Mouse (Mus musculus) kidney, postnatal 36 days (tissue): ENCODE measurements at regions not wholly inside any gene's neighbourhood (a gene's known extent, or its start where the extent isn't known, plus 50 kb on each side); places are given as distances from the start of the nearest gene placed in this dataset.

Experiments used
- DNase-seq, 2 experiments: peaks; one replicate each; pipeline ENCODE4 v3.0.0; 2021 to 2022; ENCODE audit warnings: mixed read lengths in 2 of 2

DNA sequence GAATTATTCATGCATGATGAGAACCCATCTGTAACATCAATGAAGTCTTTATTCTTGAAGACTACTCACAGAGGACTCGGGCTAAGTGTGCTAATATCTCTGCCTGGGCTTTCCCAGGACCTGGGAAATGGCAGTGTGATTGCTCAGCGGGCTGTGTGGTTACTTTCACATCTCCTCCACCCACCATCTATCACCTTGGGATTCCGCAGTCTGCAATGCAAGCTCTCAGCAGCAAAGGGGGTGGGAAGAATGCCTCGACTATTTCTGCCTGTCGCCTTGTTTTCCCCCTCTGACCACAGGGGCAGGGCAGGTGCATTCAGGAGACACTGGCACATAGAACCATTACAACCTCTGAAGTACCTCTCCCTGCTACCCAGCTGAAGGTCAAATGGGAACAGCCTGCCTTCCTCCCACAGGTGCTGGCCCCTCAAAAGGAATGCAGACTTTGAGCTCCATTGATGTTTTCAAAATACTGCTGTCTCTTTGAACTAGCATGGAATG lies 319.9 kb downstream of the Sox4 start:
- peak; percentile 14 to 31 for DNase-seq

DNA sequence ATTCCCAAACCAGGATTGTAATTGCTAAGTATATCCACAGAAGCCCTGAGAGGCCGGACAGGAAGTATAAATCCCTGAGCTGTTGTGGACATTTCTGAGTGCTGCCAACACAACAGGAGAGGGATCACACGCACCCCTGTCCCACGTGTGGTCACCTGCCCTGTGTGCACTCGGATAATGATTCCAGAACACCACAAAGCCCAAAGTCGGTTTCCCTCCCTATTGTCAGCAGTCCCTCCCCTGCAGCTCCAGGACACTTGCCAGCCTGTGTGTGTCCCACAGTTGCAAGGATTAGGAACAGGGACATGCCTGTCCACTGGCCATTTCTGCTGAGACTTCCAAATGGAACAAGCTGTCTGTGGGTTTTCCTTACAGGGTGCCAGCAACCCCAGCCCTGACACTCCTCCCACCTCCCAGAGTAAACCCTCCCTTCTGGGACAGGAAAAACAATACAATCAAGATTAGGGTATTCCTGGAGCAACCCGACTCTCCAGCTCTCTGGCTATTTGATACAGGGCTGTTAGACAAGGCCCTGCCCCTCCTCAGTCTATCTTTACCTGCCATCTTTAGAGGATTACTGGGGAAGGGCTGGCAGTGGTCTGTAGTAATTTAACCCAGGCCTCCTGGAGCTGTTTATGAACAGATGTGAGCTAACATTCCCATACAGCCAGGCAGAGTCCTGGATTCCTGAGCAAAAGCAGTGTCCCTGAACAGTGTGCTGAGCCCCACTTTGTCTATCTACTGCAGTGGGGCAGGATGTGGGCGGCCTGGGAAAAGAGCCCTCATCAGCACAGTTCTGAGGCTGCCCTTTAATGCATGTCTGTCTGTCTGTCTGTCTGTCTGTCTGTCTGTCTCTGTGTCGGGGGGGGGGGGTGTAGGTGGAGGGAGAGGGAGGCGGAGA lies 323.8 kb downstream of the Sox4 start:
- peak; percentile 50 to 57 for DNase-seq

DNA sequence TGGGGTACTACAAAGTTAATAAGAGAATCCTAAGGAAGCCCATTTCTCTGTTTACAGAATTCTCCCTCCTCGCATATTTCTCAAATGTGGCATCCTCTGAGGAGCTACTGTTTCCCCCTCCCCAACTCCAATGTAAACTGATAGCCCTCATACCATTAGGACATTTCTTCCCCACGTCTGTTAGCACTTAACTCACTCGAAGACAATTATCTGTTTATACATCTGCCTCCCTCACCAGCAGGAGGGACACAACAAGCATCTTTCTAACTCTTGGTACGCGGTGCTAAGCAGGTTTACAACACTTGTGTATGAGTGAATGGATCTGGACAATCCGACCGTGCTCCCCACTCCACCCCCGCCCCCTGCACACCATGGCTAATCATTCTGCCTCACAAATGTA lies 324.8 kb downstream of the Sox4 start:
- no peak for DNase-seq

DNA sequence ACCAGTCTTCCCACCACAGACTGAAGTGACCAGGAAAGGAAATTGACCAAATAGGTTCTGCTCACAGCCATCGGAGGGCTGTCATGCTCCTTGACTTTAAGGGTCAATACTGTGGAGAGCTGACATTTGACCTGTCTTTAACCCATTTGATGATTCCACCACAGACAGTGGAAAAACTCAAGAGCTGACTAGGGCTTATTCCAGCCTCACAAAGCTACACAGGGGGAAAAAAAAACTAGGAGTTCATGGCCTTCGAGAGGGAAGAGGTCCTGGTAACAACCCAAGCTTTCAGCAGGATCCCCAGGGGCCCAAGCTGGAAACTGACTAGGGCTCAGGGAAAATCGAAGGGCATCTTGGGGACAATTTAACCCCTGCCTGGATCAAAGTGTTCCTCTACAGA lies 334.6 kb downstream of the Sox4 start:
- DNase-seq, result no peak

DNA sequence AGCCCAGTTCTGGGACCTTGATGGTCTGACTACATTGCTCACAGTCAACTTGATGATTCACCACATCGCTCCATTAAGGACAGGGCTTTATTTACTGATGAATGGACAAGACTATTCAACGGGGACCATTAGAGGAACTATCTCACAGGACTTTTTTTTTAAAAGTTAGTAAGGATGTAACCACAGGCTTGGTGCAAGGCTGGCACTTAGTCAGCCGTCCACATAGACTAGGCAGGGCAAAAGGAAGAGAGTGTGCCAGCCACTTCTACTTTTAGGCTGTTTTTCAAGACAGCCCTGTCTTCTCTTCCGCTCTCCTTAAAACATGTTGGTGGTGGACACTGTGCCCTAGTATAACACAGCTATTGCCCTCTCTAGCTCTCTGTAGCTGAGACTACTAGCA lies 336.0 kb downstream of the Sox4 start:
- DNase-seq, result no peak

DNA sequence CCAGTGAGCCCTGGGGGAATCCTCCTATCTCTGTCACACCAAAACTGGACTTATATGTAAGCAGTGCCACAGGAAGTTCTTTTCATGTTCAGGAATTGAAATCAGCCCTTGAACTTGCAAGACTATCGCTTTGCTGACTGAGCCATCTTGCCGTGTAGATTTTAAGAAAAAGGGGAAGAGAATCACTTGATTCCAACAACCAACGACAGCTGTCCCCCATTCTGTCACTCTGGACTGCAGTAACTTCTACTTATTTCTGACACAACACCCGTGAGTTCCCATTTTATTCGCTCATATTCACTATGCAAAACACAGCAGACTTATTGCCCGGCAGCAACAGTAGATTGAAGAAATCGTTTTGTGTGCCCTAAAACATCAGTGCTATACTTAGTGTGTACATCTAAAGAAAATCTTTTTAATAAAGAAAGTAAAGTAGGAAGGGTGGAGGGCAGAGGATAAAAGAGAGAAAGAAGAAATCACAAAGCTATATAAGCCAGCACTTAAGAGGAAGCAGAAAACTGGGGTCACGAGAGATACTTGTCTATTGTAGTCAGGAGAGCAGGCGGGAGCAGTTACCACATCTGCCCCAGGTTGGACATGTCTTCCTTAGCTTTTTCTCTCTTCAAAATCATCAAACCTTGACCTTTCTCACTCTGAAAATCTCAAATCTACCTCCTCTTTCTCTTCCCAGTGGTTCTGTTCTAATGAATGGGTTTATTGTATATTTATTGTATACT lies 336.7 kb downstream of the Sox4 start:
- DNase-seq, result no peak

DNA sequence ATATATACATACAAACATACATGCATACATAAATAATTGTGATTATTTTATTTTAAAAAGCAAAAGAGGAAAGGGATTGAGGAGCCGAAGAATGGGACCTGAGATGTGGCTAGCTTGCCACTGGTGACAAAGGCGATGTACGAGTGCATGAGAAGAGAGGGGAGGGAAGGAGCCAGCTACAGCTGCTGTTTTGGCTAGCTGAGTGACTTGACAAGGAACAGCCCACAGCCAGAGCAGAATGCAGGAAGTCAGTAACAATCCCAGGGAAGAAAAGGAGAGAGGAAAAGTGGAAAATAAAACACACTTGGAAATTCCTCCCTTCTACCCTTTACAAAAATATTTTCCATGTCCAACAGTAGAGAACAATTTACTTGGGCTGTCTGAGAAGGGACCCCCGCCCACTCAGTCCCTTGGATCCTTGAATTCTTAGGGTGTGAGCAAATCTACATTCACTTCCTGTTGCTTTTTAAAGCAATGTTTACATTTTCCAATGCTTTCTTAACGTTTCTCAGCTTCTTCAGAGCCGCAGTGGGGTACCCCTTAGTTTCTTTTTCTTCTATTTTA lies 345.9 kb downstream of the Sox4 start:
- no peak for DNase-seq

DNA sequence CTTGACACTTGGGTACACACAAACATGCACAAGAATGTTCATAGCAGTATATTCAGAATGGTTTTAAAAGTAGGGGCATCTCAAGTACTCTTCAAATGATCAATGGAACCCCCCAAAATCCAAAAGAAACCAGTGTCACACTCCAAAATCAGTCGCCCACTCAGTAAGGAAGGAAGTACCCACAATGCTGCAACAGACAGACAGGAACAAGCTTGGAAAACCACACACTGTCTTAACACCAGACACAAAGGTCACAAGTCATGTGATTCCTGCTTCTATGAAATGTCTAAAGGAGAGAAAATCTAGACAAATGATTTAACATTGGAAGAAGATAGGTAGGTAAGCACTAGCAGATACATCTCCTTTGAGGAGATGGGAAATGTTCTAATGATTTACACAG lies 346.9 kb downstream of the Sox4 start:
- DNase-seq, result no peak

DNA sequence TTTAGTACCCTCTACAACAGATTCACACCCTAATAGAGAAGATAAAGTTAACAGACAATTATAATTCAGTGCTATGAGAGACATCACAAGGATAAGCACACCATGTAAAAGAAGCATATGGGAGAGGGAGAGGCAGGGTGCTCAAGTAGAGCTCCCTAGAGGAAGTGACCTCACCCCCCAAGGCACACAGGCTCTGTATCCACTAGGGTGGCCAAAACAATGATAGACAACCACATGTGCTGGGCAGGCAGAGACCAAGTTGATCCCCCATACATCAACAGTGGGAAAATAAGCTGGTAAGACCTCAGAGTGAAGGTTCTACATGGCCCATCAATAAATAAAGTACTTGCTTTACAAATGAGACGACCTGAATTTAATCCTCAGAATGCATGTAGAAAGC lies 347.7 kb downstream of the Sox4 start:
- DNase-seq, result no peak

DNA sequence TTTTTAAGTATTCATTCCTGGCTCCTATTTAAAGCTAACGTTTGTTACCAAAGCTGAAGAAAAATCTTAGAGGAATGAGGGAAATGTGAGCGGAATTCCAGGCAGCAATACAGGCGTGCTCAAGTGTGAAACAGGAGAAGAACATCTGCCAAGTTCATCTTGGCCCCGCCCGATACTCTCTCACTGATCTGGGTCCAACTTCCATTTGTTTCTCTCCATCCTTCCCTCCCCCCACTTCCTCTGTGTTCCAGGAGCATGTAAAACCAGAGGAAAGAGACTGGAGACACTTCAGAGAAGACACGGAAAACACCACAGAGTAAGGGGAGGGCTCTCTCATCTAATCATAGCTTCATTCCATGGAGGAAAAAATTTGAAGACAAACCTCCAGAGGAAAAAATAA lies 346.7 kb downstream of the Gm11361 start:
- DNase-seq, result peak; percentile 73 to 83

DNA sequence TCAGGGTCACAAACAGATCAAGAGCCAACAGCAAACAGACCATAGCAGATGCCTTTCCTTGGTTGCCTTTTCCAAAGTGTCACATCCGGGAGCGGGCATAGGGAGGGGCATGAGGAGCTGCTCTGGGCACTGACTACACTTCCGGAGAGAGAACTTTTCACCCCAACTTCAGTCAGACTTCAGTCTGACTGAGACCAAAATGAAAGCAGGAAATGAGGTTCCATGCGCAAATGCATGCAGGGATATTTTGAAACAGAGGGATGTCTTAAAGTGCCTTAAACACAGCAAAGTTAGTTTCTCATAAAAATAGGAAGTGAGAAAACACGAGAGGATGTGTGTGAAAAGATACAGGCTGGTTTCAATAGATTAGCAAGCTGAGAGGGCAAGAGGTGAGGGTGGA lies 343.5 kb downstream of the Gm11361 start:
- peak; percentile 42 to 47 for DNase-seq

DNA sequence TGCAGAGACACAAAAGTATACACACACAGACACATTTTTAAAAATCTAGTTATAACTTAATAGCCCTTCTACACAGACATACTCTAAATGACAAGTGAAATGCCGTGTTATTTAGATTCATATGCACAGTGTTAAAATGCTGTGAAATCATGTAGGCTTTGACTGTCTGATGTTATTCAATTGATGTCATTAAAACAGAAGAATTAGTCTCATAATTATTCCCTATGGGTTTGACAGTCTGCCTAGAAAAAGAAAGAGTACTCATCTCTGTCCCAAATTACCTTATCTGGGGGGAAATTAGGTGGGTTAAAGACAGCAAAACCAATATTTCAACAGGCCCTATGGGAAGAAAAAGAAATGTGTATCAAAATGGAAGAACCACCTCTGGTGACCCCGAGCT lies 339.0 kb downstream of the Gm11361 start:
- no peak for DNase-seq

DNA sequence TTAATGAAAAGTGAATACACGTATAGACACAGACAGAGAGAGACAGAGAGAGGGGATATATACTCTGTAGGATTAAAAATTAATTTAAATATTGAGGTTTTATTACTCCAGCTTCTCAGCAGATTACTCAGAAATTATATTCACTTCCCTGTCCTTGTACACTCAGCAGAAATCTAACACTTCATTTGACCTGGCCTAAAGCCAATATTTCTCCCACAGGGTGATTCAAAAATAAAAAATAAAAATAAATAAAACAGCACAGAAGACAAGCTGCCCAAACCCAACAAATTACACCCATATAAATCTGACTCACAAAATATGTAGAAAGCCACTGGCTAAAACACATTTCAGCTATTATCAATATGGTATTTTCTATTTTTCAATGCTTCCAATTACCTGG lies 334.8 kb downstream of the Gm11361 start:
- no peak for DNase-seq

DNA sequence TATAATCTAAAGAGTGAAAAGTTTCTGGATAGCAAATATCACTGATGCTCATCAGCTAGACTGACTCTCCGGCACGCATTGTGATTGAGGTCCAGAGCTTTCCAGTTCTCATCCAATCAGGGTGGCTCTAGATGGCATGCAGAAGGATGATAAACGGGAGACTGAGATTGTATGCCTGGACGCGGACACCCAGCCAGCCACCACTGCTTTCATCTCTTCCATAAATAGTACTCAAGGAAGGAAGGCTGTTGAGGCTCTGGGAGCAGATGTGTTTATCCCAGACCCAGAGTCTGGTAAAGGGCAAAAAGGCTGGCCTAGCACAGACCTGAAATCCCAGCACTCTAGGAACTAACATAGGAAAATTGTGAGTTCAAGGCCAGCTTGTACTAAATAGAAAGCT lies 330.6 kb downstream of the Gm11361 start:
- no peak for DNase-seq

DNA sequence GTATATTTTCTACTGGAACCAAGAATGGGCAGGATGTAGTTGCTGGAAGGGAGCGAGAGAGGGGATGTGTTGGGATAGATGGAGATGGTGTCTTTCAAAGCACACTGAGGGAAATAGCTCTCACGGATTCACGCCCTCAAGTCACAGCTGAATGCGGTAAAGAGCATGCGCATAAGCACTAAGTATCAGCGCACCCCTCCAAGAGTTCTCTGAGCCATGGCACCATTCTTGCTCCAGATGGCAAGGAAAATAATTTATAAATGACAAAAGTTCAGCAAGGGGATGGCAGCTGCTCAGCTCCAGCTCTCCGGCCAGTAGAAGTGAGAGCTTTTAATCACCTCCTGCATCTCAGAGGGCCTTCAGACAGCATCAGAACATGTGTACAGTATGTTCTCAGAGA lies 329.4 kb downstream of the Gm11361 start:
- DNase-seq, result no peak

DNA sequence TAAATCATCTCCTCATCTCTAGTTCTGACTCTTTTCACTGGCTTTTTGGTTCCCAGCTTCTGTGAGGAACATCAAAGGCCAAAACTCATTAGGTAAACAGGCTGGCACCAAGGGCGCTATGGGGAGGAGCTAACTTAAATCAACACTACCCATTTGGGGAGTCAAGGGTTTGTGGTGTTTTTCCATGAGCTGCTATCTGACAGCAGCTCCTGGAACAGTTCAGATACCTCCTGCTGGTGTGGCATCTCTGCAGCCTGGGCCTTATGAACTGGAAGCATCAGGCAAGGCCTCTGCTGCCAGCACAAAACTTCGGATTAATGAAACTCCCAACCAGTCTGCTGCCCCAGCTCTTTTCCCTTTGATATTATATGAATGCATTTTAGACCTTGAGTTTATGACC lies 328.8 kb downstream of the Gm11361 start:
- DNase-seq, result no peak

DNA sequence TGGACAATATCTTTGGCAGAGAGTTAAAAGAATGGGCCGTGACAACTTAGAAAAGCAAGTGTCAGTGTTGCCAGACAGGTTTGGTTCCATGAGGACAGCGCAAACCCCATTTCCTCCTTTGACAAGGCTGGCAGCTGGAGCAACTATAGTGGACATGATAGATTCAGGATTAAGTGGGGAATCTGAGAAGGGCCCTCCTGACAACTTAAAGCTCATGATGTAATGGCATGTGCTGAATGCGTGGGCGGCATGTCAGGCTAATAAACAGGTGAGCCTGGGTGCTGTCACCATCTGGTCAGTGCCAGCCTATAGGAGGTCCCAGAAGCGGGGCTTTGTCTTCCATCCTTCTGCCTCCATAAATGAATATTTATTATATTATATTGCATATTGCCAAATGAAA lies 326.3 kb downstream of the Gm11361 start:
- DNase-seq, result no peak

DNA sequence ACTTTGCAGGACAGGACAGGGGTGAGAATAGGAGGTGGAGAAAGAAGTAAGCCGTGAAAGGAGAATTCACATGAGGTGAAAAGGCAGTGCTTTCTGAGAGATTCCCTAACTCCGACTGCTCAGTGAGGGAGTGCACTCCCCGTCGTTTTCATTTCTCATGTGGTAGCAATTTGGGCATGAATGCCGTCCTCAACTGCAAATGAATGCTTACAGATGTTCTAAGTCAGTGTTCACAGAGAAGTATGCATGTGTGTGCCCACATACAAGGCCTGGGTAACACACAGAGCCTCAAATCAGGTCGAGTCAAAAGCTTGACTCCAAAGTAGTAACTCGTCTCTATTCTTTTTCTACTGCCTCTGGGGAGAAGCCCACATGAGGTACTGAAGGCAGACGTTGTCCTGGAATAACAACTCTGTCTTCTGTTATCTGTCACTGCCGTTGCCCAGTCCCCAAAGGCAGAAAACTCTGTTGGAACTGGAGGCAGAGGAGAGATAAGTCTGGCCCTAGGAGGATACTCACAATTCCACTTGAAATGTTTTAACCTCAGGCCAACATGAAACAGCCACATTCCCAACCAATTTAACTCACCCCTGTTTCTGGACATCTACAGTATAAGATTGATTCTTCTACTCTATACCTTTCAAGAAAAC lies 318.0 kb downstream of the Gm11361 start:
- DNase-seq, result no peak

DNA sequence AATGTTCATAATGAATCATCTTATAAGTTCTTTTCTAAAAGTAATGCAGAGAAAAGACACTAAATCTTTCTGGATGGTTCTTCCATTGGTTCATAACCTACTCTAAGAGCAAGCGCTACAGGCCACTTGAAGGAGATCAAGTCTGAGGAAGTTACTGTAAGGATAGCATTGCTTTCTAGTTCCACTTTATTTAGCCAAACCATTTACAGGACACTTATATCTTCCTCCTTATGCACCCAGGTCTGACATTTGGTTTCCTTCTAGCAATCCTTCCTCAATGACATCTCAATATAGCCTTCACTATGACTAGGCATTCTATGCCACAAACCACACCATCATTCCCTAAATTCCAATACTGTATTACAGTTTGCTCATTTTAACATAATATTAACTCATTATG lies 316.0 kb downstream of the Gm11361 start:
- no peak for DNase-seq

DNA sequence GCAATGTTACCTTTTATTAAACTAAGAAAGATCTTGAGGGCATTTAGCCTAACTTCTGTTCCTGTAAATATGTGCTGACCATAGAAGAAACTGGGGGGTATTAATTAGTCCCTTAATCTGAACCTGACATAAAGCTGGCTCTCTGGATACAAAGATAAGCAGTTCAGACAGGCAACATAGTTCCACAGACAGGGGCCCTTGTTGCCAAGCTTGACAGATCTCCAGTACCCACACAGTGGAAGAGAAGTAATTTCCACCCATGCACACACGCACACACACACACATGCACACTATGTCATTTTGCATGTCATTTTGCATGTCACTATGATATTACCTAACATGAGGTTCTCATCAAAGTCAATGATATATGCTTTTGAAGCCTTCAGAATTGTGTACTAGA lies 315.1 kb downstream of the Gm11361 start:
- DNase-seq, result no peak

DNA sequence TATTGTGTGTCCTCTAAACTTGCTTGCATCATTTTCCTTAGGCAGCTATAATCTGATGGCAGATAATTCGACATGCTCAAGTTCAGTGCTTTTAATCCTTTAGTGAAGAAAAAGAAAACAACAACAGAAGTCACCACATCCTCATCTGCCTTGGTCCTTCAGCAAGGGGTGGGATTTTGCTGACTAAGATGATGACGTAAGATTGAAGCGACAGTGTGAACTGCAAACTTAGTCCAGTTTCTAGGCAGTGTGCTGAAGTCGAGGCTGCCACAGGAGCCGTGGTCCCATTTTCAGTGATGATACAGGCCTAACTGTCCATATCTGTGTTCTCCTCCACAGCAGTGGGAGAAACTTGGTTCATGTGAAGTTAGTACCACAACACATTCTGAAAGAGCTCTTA lies 314.4 kb downstream of the Gm11361 start:
- DNase-seq, result no peak

DNA sequence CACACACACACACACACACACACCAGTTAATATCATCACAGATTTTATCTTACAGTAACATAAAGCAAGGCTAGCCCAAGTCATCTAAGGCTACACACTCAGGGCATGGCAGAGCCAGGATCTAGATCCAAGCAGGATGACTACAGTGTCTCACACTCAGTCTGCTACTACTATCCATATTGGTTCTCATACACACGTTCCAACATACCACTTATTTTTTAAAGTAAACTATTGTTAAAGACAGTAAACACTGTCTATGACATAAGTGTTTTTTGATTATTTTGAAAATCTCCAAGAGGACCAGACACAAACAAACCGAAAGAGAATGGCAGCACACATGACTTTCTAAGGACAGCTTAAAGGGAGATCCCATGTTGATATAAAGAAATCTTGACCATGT lies 306.3 kb downstream of the Gm11361 start:
- no peak for DNase-seq

DNA sequence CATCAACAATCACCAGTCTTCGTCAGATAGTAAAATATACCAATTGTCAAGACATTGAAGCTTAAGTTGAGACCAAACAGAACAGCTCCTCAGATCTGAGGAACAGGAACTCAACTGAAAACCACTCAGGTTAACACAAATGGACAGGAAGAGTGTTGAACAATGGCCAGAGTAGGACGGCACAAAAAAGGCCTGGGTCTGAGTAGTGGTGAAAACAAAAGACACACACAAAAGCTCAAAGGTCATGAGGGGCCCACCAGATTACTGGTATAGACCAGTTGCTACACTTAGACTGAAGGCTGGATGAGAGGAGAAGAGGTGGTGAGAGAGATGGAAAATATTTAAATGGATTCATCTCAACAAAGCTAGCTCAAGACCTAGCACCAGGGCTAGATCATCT lies 302.8 kb downstream of the Gm11361 start:
- no peak for DNase-seq
